Mouse (Mus musculus) lung, postnatal 0 days (tissue): Measurements from ENCODE around the gene Omp.

Source experiments
- CTCF ChIP-seq: IDR thresholded peaks from 2 replicates; pipeline ENCODE4 v1.5.1; 2016; ENCODE audit warnings: antibody characterized with exemption, mild to moderate bottlenecking
- EP300 ChIP-seq: IDR thresholded peaks from 2 replicates; pipeline ENCODE4 v1.6.1; 2016; ENCODE audit warnings: antibody characterized with exemption, mild to moderate bottlenecking, control low read depth

DNA sequence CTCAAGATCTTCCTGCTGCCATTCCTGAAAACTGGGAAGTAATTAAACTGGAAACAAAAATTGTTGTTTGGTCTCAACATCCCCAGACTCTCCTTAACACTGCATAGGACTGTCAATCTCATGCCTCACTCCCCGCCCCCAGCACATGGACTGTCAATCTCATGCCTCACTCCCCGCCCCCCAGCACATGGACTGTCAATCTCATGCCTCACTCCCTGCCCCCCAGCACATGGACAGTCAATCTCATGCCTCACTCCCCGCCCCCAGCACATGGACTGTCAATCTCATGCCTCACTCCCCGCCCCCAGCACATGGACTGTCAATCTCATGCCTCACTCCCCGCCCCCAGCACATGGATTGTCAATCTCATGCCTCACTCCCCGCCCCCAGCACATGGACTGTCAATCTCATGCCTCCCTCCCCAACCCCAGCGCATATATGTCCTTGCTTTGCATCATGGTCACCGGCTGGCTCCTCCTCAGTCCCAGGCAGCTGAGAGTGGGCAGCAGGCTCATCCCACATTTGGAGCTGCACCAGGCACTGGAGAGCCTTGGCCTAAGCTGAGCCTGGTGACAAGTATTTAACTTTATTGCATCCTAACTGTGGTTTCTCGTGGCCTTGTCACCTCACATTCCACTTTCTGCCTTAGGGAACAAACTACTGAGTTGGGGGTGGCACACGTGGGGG lies 3.6 kb upstream of the Omp start:
- TF ChIP-seq EP300, result no peak
- TF ChIP-seq CTCF, result no peak
